Mouse (Mus musculus) megakaryocyte, embryonic 14.5 days (primary cell): ENCODE data around the gene Cct8. TPM values are rescaled to one million over a fixed set of nuclear protein-coding genes. Genes with fewer than 3 reads are reported as not detected.
"Not testable (repeated sequence)": the region's sequence is repeated elsewhere in the genome, so short reads cannot be mapped to it uniquely, and the experiment has no call there.

Experiments used
- H3K27me3 ChIP-seq: replicated peaks from 2 replicates; pipeline ENCODE3; 2012; ENCODE audit warnings: inconsistent platforms
- H3K36me3 ChIP-seq: replicated peaks from 2 replicates; pipeline ENCODE3; 2012; ENCODE audit warnings: low read length, inconsistent platforms, mixed read lengths
- H3K4me1 ChIP-seq: 2 replicates; pipeline ENCODE4 v1.6.1; 2012; ENCODE audit warnings: inconsistent platforms
- H3K4me3 ChIP-seq: replicated peaks from 2 replicates; pipeline ENCODE3; 2012; ENCODE audit warnings: moderate library complexity, mild to moderate bottlenecking, inconsistent platforms
- H3K9me3 ChIP-seq: 2 replicates; pipeline ENCODE4 v1.6.1; 2012; ENCODE audit warnings: inconsistent platforms
- FLI1 ChIP-seq: IDR thresholded peaks from 2 replicates; pipeline ENCODE4 v1.6.1; 2012; ENCODE audit warnings: low read length, inconsistent platforms, mixed read lengths
- GATA1 ChIP-seq: IDR thresholded peaks from 3 replicates; pipeline ENCODE4 v1.6.1; 2012; ENCODE audit warnings: mixed read lengths, low read length, inconsistent platforms, borderline replicate concordance
- polyA plus RNA-seq: library from polyadenylated mRNA; stranded (reverse); fragments of >175 nt; gene quantifications from 2 replicates; pipeline ENCODE4 v1.2.3, GENCODE M21; 2012; ENCODE audit warnings: low replicate concordance; ENCODE audit not compliant: insufficient read depth

Cct8 gene
- polyA plus RNA-seq, 1 experiment = 44.0 TPM

GRCm38 (mm10) chr16:87494955-87495655 is 568 bp downstream of the Cct8 start:
- Histone ChIP-seq H3K9me3 (no peaks in the 10 kb centered on the region), H3K27me3 (no peaks in the 10 kb centered on the region), H3K36me3 (peaks cover 40% of the 10 kb centered on the region), H3K4me1 (peaks cover 26% of the 10 kb centered on the region), H3K4me3 (peak overlapping the region; percentile 96)
- TF ChIP-seq FLI1 (no peak), GATA1 (no peak)

GRCm38 (mm10) chr16:87492191-87492792 is 3.4 kb downstream of the Cct8 start:
- Histone ChIP-seq H3K36me3 (peaks cover 66% of the 10 kb centered on the region), H3K4me1 (peaks cover 21% of the 10 kb centered on the region)
- H3K4me3 ChIP-seq, H3K27me3 ChIP-seq, H3K9me3 ChIP-seq: not testable (repeated sequence)

GRCm38 (mm10) chr16:87488605-87489004 is 7.1 kb downstream of the Cct8 start:
- Histone ChIP-seq H3K9me3 (no peaks in the 10 kb centered on the region), H3K27me3 (no peaks in the 10 kb centered on the region), H3K4me3 (no peak overlapping the region), H3K4me1 (no peaks in the 10 kb centered on the region; the same call in 1 of the 2 replicates), H3K36me3 (peaks cover 95% of the 10 kb centered on the region)
- TF ChIP-seq FLI1 (no peak), GATA1 (no peak)

GRCm38 (mm10) chr16:87486739-87487138 is 8.9 kb downstream of the Cct8 start:
- no peak for TF ChIP-seq GATA1
- no peak for TF ChIP-seq FLI1
- H3K36me3 ChIP-seq = peaks cover 96% of the 10 kb centered on the region
- H3K9me3 ChIP-seq = no peaks in the 10 kb centered on the region
- H3K4me1 ChIP-seq = no peaks in the 10 kb centered on the region
- no peak overlapping the region for H3K4me3 ChIP-seq
- H3K27me3 ChIP-seq = no peaks in the 10 kb centered on the region

- H3K27me3 ChIP-seq = no peaks in the 10 kb centered on the region
- TF ChIP-seq FLI1 = no peak
- no peak for TF ChIP-seq GATA1
- H3K4me1 ChIP-seq = peaks cover 4% of the 10 kb centered on the region; the same call in 1 of the 2 replicates
- no peak overlapping the region for H3K4me3 ChIP-seq
- peaks cover 95% of the 10 kb centered on the region for H3K36me3 ChIP-seq
- H3K9me3 ChIP-seq = no peaks in the 10 kb centered on the region
These were observed 11.3 kb downstream of the Cct8 start for GRCm38 (mm10) chr16:87484367-87484766.

- Histone ChIP-seq H3K36me3 (peaks cover 98% of the 10 kb centered on the region), H3K4me3 (no peak overlapping the region), H3K4me1 (no peaks in the 10 kb centered on the region), H3K9me3 (no peaks in the 10 kb centered on the region), H3K27me3 (no peaks in the 10 kb centered on the region)
- TF ChIP-seq GATA1 (no peak), FLI1 (no peak)
These were observed 25.1 kb downstream of the Cct8 start for GRCm38 (mm10) chr16:87470579-87470978.

GRCm38 (mm10) chr16:87458752-87459151 is 36.9 kb downstream of the Cct8 start:
- peaks cover 48% of the 10 kb centered on the region for H3K36me3 ChIP-seq
- no peaks in the 10 kb centered on the region for H3K27me3 ChIP-seq
- no peak overlapping the region for H3K4me3 ChIP-seq
- H3K4me1 ChIP-seq = peaks cover 30% of the 10 kb centered on the region
- H3K9me3 ChIP-seq = no peaks in the 10 kb centered on the region
- TF ChIP-seq GATA1 (no peak), FLI1 (no peak)

GRCm38 (mm10) chr16:87455180-87455611 is 40.5 kb downstream of the Cct8 start:
- no peaks in the 10 kb centered on the region for H3K9me3 ChIP-seq
- H3K4me1 ChIP-seq = peaks cover 41% of the 10 kb centered on the region
- no peak for TF ChIP-seq GATA1
- no peak for TF ChIP-seq FLI1
- H3K4me3 ChIP-seq = peak overlapping the region; percentile 98
- H3K27me3 ChIP-seq = no peaks in the 10 kb centered on the region
- peaks cover 14% of the 10 kb centered on the region for H3K36me3 ChIP-seq

GRCm38 (mm10) chr16:87454419-87455179 is 41.1 kb downstream of the Cct8 start, which contains the start of gene Usp16:
TSS of gene Usp16 (plus strand) at chr16:87454703.
- Histone ChIP-seq H3K4me3 (peak within 1 kb of the TSS; percentile 98), H3K9me3 (no peaks in the 10 kb centered on the region), H3K27me3 (no peaks in the 10 kb centered on the region), H3K36me3 (peaks cover 8% of the 10 kb centered on the region), H3K4me1 (peaks cover 41% of the 10 kb centered on the region)
- TF ChIP-seq FLI1 (no peak), GATA1 (no peak)

GRCm38 (mm10) chr16:87453226-87453625 is 42.4 kb downstream of the Cct8 start:
- Histone ChIP-seq H3K4me1 (peaks cover 41% of the 10 kb centered on the region), H3K27me3 (no peaks in the 10 kb centered on the region), H3K4me3 (peak overlapping the region; percentile 38), H3K36me3 (no peaks in the 10 kb centered on the region), H3K9me3 (no peaks in the 10 kb centered on the region)
- no peak for TF ChIP-seq FLI1
- no peak for TF ChIP-seq GATA1
